Mouse (Mus musculus): Measurements from ENCODE around the gene Rbfox1.

GRCm38 (mm10) chr16:6658594-6658993 lies 773.4 kb downstream of the Rbfox1 start:
- TF ChIP-seq GATA1 (IDR thresholded peaks at IDR 0.05; ENCODE audit: low read depth, low read length) (no peak), CTCF (IDR thresholded peaks at IDR 0.05 in 2 of 3, conservative IDR thresholded peaks at IDR 0.05 in 1 of 3; ENCODE audit: control insufficient read depth in 1 of 3, insufficient read depth in 1 of 3, low read depth in 2 of 3, low read length in 3 of 3, poor library complexity in 1 of 3, severe bottlenecking in 1 of 3) (no peak), UBTF (IDR thresholded peaks at IDR 0.05; ENCODE audit: borderline replicate concordance, insufficient read depth, low read depth, low read length) (no peak), RCOR1 (IDR thresholded peaks at IDR 0.05; ENCODE audit: low read depth, low read length) (no peak), USF1 (IDR thresholded peaks at IDR 0.05; ENCODE audit: low read depth, low read length) (no peak), POLR2A (IDR thresholded peaks at IDR 0.05; ENCODE audit: control insufficient read depth in 1 of 2, insufficient read depth in 1 of 2, low read depth in 1 of 2, low read length in 2 of 2, poor library complexity in 1 of 2) (no peak), MYC (IDR thresholded peaks at IDR 0.05; ENCODE audit: low read depth, low read length) (no peak), ETS1 (IDR thresholded peaks at IDR 0.05; ENCODE audit: low read depth, low read length) (no peak), EP300 (IDR thresholded peaks at IDR 0.05; ENCODE audit: low read depth in 1 of 2, low read length in 2 of 2) (no peak), NELFE (IDR thresholded peaks at IDR 0.05; ENCODE audit: low read depth, low read length) (no peak)
